Mouse (Mus musculus) mature B cell (primary cell): ENCODE data around the gene Inafm1.
"Not testable (repeated sequence)": the region's sequence is repeated elsewhere in the genome, so short reads cannot be mapped to it uniquely, and the experiment has no call there.

Experiments used
- in situ Hi-C: fragments of 300-500 bp; cut with MboI; formaldehyde crosslinking; loops from 2 replicates; pipeline ENCODE4 v1.14.3; 2019

Inafm1 gene

GRCm38 (mm10) chr7:16297616-16298015, 24.2 kb upstream of the Inafm1 start:
- in situ Hi-C loops: no loop called here

- in situ Hi-C loops: no loop called here
Measured at GRCm38 (mm10) chr7:16296766-16297390, 23.5 kb upstream of the Inafm1 start.

- in situ Hi-C loops: no loop called here
Measured at GRCm38 (mm10) chr7:16296146-16296545, 22.7 kb upstream of the Inafm1 start.

GRCm38 (mm10) chr7:16295321-16295900, 22.0 kb upstream of the Inafm1 start:
- in situ Hi-C loops: no loop called here

GRCm38 (mm10) chr7:16294837-16295236, 21.4 kb upstream of the Inafm1 start:
- in situ Hi-C loops: no loop called here

- in situ Hi-C loops: no loop called here
Measured at GRCm38 (mm10) chr7:16294346-16294745, 20.9 kb upstream of the Inafm1 start.

- in situ Hi-C loops: loop anchor here (5.0 kb wide), 1 partner anchor 35 kb away; no protein-coding TSS in a partner anchor
Measured at GRCm38 (mm10) chr7:16287791-16288190, 14.4 kb upstream of the Inafm1 start.

- in situ Hi-C loops: loop anchor here (5.0 kb wide), 1 partner anchor 35 kb away; no protein-coding TSS in a partner anchor
Measured at GRCm38 (mm10) chr7:16287016-16287415, 13.6 kb upstream of the Inafm1 start.

GRCm38 (mm10) chr7:16286026-16286961, 12.9 kb upstream of the Inafm1 start, which contains the start of gene Ccdc9:
Ccdc9 (minus strand) TSS chr7:16286795.
- in situ Hi-C loops: loop anchor here (5.0 kb wide), 1 partner anchor 36 kb away; no protein-coding TSS in a partner anchor

GRCm38 (mm10) chr7:16285450-16286025, 12.1 kb upstream of the Inafm1 start:
- in situ Hi-C loops: loop anchor here (5.0 kb wide), 1 partner anchor 37 kb away; no protein-coding TSS in a partner anchor

- in situ Hi-C loops: loop anchor here (5.0 kb wide), 1 partner anchor 37 kb away; no protein-coding TSS in a partner anchor
Measured at GRCm38 (mm10) chr7:16284904-16285303, 11.5 kb upstream of the Inafm1 start.

GRCm38 (mm10) chr7:16284001-16284400, 10.6 kb upstream of the Inafm1 start:
- in situ Hi-C loops: no loop called here

- in situ Hi-C loops: no loop called here
Measured at GRCm38 (mm10) chr7:16282334-16282733, 8.9 kb upstream of the Inafm1 start.

GRCm38 (mm10) chr7:16280721-16281120, 7.3 kb upstream of the Inafm1 start:
- in situ Hi-C loops: no loop called here

GRCm38 (mm10) chr7:16274922-16275890, 1.8 kb upstream of the Inafm1 start:
- in situ Hi-C loops: no loop called here

GRCm38 (mm10) chr7:16273766-16274140, 336 bp upstream of the Inafm1 start:
- in situ Hi-C loops: no loop called here

GRCm38 (mm10) chr7:16272681-16273080, 736 bp downstream of the Inafm1 start:
- in situ Hi-C loops: no loop called here

- in situ Hi-C loops: no loop called here
Measured at GRCm38 (mm10) chr7:16271139-16271538, 2.3 kb downstream of the Inafm1 start.

GRCm38 (mm10) chr7:16266593-16266992, 6.8 kb downstream of the Inafm1 start:
- in situ Hi-C loops: not testable (repeated sequence)

- in situ Hi-C loops: no loop called here
Measured at GRCm38 (mm10) chr7:16265856-16266255, 7.6 kb downstream of the Inafm1 start.

- in situ Hi-C loops: no loop called here
Measured at GRCm38 (mm10) chr7:16263843-16264242, 9.6 kb downstream of the Inafm1 start.
